Mouse (Mus musculus): Measurements from ENCODE around the gene 2310061I04Rik. TPM values are rescaled to one million over a fixed set of nuclear protein-coding genes. Genes with fewer than 3 reads are reported as not detected.

2310061I04Rik gene
- polyA plus RNA-seq, 1 experiment from 2014 or later = 30.6 TPM

DNA sequence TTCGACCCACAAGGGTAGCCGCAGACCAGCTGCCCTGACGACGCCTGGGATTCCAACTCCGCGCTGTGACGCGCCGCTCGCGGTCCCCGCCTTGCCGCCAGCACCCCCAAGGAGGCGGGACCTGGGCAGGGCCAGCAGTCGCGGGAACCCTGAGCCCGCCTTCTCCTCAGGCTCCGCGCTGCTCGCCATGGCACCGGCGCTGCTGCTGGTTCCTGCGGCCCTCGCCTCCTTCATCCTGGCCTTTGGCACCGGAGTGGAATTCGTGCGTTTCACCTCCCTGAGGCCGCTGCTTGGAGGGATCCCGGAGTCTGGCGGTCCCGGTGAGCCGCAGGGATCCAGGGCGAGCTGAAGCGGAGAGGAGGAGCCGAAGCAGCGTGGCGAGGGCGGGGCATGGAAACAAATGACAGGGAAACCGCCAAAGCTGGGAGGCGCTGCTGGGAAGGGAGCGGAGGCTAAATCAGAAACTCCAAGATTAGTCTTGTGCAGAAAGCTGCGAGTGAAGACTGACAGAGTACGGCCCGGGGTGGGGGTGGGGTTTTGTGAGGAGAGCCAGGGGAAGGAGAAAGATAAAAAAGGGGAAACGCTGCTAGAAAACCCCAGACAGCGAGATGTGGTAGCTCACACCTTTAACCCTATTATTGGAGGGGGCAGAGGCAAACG, 35.9 kb downstream of the 2310061I04Rik start, which contains the start of gene Nrm:
TSS of gene Nrm (plus strand) at position 121 of the 660 bp plus-strand sequence.
- H3K36me3 ChIP-seq (ENCODE audit: control insufficient read depth, insufficient read depth, low read length) = peaks cover 21% of the 10 kb centered on the region
- H3K27ac ChIP-seq (ENCODE audit: low read depth) = peak within 1 kb of the TSS; percentile 89
- H3K4me3 ChIP-seq (ENCODE audit: low read depth, low read length) = peak within 1 kb of the TSS; percentile 83
- no peaks in the 10 kb centered on the region for H3K27me3 ChIP-seq (replicated peaks; ENCODE audit: control insufficient read depth, insufficient read depth, low read length)
- H3K9me3 ChIP-seq (ENCODE audit: control insufficient read depth, low read length) = no peaks in the 10 kb centered on the region
- DNase-seq (ENCODE audit: low spot score) (peak; percentile 97), ATAC-seq (replicated peaks; ENCODE audit: low FRiP score, low TSS enrichment, low read depth) (peak; percentile 91)
- peak within 1 kb of the TSS; percentile 67 for H3K9ac ChIP-seq (ENCODE audit: low read length)
- peaks cover 15% of the 10 kb centered on the region for H3K4me1 ChIP-seq (replicated peaks; ENCODE audit: control insufficient read depth, insufficient read depth, low read length)
- H3K4me2 ChIP-seq (ENCODE audit: low read length) = peak within 1 kb of the TSS; percentile 59
- WGBS = under 1% methylated on average over 47 of the region's 47 CpGs

DNA sequence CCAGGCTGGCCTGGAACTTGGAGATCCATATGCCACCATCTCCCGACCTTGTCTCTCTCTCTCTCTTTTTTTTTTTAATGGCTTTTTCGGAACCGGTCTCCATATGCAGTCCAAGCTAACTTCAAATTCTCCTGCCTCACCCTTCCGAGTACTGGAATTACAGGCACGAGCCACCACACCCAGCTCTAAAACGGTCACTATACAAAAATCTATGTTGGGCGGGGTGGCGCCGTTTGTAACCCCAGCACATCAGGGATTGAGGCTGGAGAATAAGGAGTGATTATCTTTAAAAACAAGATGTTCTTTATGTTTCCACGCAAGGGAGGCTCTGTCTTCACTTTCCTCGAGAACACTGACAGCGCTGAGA, 36.4 kb downstream of the 2310061I04Rik start:
- no peaks in the 10 kb centered on the region for H3K9me3 ChIP-seq (ENCODE audit: control insufficient read depth, low read length)
- H3K27me3 ChIP-seq (replicated peaks; ENCODE audit: control insufficient read depth, insufficient read depth, low read length) = no peaks in the 10 kb centered on the region
- peaks cover 15% of the 10 kb centered on the region for H3K4me1 ChIP-seq (replicated peaks; ENCODE audit: control insufficient read depth, insufficient read depth, low read length)
- H3K4me3 ChIP-seq (ENCODE audit: low read depth, low read length) = peak overlapping the region; percentile 83
- ATAC-seq (replicated peaks; ENCODE audit: low FRiP score, low TSS enrichment, low read depth) (no peak), DNase-seq (ENCODE audit: low spot score) (no peak)
- peak overlapping the region; percentile 67 for H3K9ac ChIP-seq (ENCODE audit: low read length)
- peaks cover 21% of the 10 kb centered on the region for H3K36me3 ChIP-seq (ENCODE audit: control insufficient read depth, insufficient read depth, low read length)
- H3K4me2 ChIP-seq (ENCODE audit: low read length) = peak overlapping the region; percentile 59
- WGBS = 6% methylated on average over 12 of the region's 12 CpGs
- H3K27ac ChIP-seq (ENCODE audit: low read depth) = peak overlapping the region; percentile 89; the same call in 1 of the 2 replicates

GRCm38 (mm10) chr17:35859835-35860234, 37.4 kb downstream of the 2310061I04Rik start:
- H3K9ac ChIP-seq (ENCODE audit: low read length) = no peak overlapping the region
- no peak overlapping the region for H3K4me3 ChIP-seq (ENCODE audit: low read depth, low read length)
- no peaks in the 10 kb centered on the region for H3K9me3 ChIP-seq (ENCODE audit: control insufficient read depth, low read length)
- no peaks in the 10 kb centered on the region for H3K27me3 ChIP-seq (replicated peaks; ENCODE audit: control insufficient read depth, insufficient read depth, low read length)
- peaks cover 25% of the 10 kb centered on the region for H3K36me3 ChIP-seq (ENCODE audit: control insufficient read depth, insufficient read depth, low read length)
- WGBS = 71% methylated on average over 2 of the region's 2 CpGs
- peaks cover 11% of the 10 kb centered on the region for H3K4me1 ChIP-seq (replicated peaks; ENCODE audit: control insufficient read depth, insufficient read depth, low read length)
- no peak for DNase-seq (ENCODE audit: low spot score)
- ATAC-seq (replicated peaks; ENCODE audit: low FRiP score, low TSS enrichment, low read depth) = no peak
- no peak overlapping the region for H3K4me2 ChIP-seq (ENCODE audit: low read length)
- H3K27ac ChIP-seq (ENCODE audit: low read depth) = no peak overlapping the region

- peaks cover 6% of the 10 kb centered on the region for H3K4me1 ChIP-seq (replicated peaks; ENCODE audit: control insufficient read depth, insufficient read depth, low read length)
- H3K36me3 ChIP-seq (ENCODE audit: control insufficient read depth, insufficient read depth, low read length) = peaks cover 30% of the 10 kb centered on the region
- no peak overlapping the region for H3K9ac ChIP-seq (ENCODE audit: low read length)
- ATAC-seq (replicated peaks; ENCODE audit: low FRiP score, low TSS enrichment, low read depth) (no peak), DNase-seq (ENCODE audit: low spot score) (no peak)
- no peak overlapping the region for H3K27ac ChIP-seq (ENCODE audit: low read depth)
- no peaks in the 10 kb centered on the region for H3K9me3 ChIP-seq (ENCODE audit: control insufficient read depth, low read length)
- no peak overlapping the region for H3K4me3 ChIP-seq (ENCODE audit: low read depth, low read length)
- WGBS = 89% methylated on average over 1 of the region's 1 CpGs
- no peaks in the 10 kb centered on the region for H3K27me3 ChIP-seq (replicated peaks; ENCODE audit: control insufficient read depth, insufficient read depth, low read length)
- no peak overlapping the region for H3K4me2 ChIP-seq (ENCODE audit: low read length)
These were observed 37.9 kb downstream of the 2310061I04Rik start for GRCm38 (mm10) chr17:35859371-35859770.

DNA sequence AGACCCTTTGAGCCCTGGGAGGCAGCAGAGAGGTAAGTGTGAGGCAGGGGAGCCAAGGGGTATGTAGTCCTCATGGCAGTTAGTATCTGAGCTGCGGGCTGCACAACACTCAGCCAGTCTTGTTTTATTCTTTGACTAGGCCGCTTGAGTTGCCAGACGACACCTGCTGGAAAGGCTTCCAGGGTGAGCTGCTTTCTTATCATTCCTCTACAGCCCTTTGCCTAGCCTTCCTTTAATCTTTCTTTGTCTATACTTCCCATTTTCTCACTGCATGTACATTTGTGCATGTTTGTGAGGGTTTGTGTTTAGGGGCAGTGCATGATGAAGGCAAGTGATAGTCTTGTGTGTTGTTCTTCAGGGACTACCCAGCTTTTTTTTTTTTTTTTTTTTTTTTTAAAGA, 46.3 kb downstream of the 2310061I04Rik start:
- Histone ChIP-seq H3K27me3 (replicated peaks; ENCODE audit: control insufficient read depth, insufficient read depth, low read length) (no peaks in the 10 kb centered on the region), H3K4me1 (replicated peaks; ENCODE audit: control insufficient read depth, insufficient read depth, low read length) (no peaks in the 10 kb centered on the region), H3K4me3 (ENCODE audit: low read depth, low read length) (no peak overlapping the region), H3K27ac (ENCODE audit: low read depth) (no peak overlapping the region), H3K9ac (ENCODE audit: low read length) (no peak overlapping the region), H3K9me3 (ENCODE audit: control insufficient read depth, low read length) (no peaks in the 10 kb centered on the region), H3K36me3 (ENCODE audit: control insufficient read depth, insufficient read depth, low read length) (peaks cover 91% of the 10 kb centered on the region), H3K4me2 (ENCODE audit: low read length) (no peak overlapping the region)
- ATAC-seq (replicated peaks; ENCODE audit: low FRiP score, low TSS enrichment, low read depth) (no peak), DNase-seq (ENCODE audit: low spot score) (no peak)
- WGBS = 91% methylated on average over 3 of the region's 3 CpGs

DNA sequence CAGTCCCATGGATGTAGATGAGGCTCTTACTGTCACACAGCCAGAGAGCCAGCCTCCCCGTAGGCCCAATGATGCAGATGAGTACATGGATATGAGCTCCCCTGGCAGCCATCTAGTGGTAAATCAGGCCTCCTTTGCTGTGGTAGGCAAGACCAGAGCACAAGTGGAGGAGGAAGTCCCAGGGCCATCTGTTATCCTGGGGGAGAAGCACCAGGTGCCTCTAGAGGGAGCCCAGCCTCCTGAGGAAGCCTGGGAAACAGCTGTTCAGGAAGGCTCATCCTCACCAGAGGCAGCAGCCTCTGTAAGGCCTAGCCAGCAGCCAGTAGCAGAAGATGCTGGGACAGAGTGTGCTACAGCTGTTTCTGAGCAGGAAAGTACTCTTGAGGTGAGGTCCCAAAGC, 49.1 kb downstream of the 2310061I04Rik start:
- no peak for ATAC-seq (replicated peaks; ENCODE audit: low FRiP score, low TSS enrichment, low read depth)

DNA sequence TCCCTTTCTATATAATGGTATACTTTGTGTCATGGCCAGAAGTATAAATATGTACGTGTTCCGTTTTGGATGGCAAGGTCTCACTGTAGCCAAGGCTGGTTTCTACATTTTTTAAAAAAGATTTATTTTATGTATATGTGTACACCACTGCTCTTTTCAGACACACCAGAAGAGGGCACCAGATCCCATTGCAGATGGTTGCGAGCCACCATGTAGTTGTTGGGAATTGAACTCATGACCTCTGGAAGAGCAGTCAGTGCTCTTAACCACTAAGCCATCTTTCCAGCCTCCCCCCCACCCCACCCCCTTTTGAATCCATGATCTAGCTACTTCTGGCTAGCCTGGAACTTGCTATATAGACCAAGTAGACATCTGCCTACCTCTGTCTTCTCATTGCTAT, 53.7 kb downstream of the 2310061I04Rik start:
- no peak overlapping the region for H3K9ac ChIP-seq (ENCODE audit: low read length)
- peaks cover 45% of the 10 kb centered on the region for H3K36me3 ChIP-seq (ENCODE audit: control insufficient read depth, insufficient read depth, low read length)
- 92% methylated on average over 3 of the region's 3 CpGs for WGBS
- H3K27ac ChIP-seq (ENCODE audit: low read depth) = no peak overlapping the region
- no peaks in the 10 kb centered on the region for H3K27me3 ChIP-seq (replicated peaks; ENCODE audit: control insufficient read depth, insufficient read depth, low read length)
- DNase-seq (ENCODE audit: low spot score) = no peak
- ATAC-seq (replicated peaks; ENCODE audit: low FRiP score, low TSS enrichment, low read depth) = no peak
- H3K4me3 ChIP-seq (ENCODE audit: low read depth, low read length) = no peak overlapping the region
- H3K4me2 ChIP-seq (ENCODE audit: low read length) = no peak overlapping the region
- peaks cover 9% of the 10 kb centered on the region for H3K4me1 ChIP-seq (replicated peaks; ENCODE audit: control insufficient read depth, insufficient read depth, low read length)
- no peaks in the 10 kb centered on the region for H3K9me3 ChIP-seq (ENCODE audit: control insufficient read depth, low read length)

More for the DNA sequence above, 49.1 kb downstream of the 2310061I04Rik start:
- Histone ChIP-seq H3K27ac (ENCODE audit: low read depth) (no peak overlapping the region), H3K9me3 (ENCODE audit: control insufficient read depth, low read length) (no peaks in the 10 kb centered on the region), H3K9ac (ENCODE audit: low read length) (no peak overlapping the region), H3K27me3 (replicated peaks; ENCODE audit: control insufficient read depth, insufficient read depth, low read length) (no peaks in the 10 kb centered on the region), H3K4me1 (replicated peaks; ENCODE audit: control insufficient read depth, insufficient read depth, low read length) (no peaks in the 10 kb centered on the region), H3K36me3 (ENCODE audit: control insufficient read depth, insufficient read depth, low read length) (peaks cover 89% of the 10 kb centered on the region), H3K4me2 (ENCODE audit: low read length) (no peak overlapping the region), H3K4me3 (ENCODE audit: low read depth, low read length) (no peak overlapping the region)
- DNase-seq (ENCODE audit: low spot score) = no peak
- WGBS = 65% methylated on average over 1 of the region's 1 CpGs
